Mouse (Mus musculus) B cell, adult 62 days (primary cell): ENCODE results near the gene Abat. TPM values are rescaled to one million over a fixed set of nuclear protein-coding genes. Genes with fewer than 3 reads are reported as not detected.

Experiments
- total RNA-seq: library from RNA; stranded (reverse); gene quantifications from 4 replicates; pipeline ENCODE4 v1.2.4, GENCODE M21; 2023

Gene Abat
- total RNA-seq: not detected in 4 replicates

GRCm38 (mm10) chr16:8513236-8513906, at the start of gene Abat:
Gene Abat (plus strand): TSS chr16:8513429.

GRCm38 (mm10) chr16:8470603-8471481, 42.4 kb upstream of the Abat start, which contains the start of gene Mettl22:
Gene Mettl22 (plus strand): TSS chr16:8470788.

GRCm38 (mm10) chr16:8637217-8638051, 124.2 kb downstream of the Abat start, which contains the start of the genes Pmm2 and Tmem186:
Gene Pmm2 (plus strand): TSS chr16:8637674.
Gene Tmem186 (minus strand): TSS chr16:8637712.

Other genes with a start within 250 kb of the Abat start
- gene Tmem114, start 88.3 kb upstream of the Abat start, total RNA-seq: not detected in 4 replicates
- gene Mettl22, start 42.6 kb upstream of the Abat start, total RNA-seq: 18.7 to 23.7 TPM (median 21.8 TPM) in 4 replicates
- gene Pmm2, start 124.2 kb downstream of the Abat start, total RNA-seq: 74.3 to 90.7 TPM (median 81.2 TPM) in 4 replicates
- 8.8 to 11.2 TPM (median 10.1 TPM) in 4 replicates for gene Tmem186, start 124.3 kb downstream of the Abat start, total RNA-seq
- gene Carhsp1, start 158.7 kb downstream of the Abat start, total RNA-seq: 17.1 to 20.8 TPM (median 18.8 TPM) in 4 replicates
- not detected in 4 replicates for gene Gm5767, start 167.3 kb downstream of the Abat start, total RNA-seq